Mouse (Mus musculus): ENCODE results near the gene Sparc.

DNA sequence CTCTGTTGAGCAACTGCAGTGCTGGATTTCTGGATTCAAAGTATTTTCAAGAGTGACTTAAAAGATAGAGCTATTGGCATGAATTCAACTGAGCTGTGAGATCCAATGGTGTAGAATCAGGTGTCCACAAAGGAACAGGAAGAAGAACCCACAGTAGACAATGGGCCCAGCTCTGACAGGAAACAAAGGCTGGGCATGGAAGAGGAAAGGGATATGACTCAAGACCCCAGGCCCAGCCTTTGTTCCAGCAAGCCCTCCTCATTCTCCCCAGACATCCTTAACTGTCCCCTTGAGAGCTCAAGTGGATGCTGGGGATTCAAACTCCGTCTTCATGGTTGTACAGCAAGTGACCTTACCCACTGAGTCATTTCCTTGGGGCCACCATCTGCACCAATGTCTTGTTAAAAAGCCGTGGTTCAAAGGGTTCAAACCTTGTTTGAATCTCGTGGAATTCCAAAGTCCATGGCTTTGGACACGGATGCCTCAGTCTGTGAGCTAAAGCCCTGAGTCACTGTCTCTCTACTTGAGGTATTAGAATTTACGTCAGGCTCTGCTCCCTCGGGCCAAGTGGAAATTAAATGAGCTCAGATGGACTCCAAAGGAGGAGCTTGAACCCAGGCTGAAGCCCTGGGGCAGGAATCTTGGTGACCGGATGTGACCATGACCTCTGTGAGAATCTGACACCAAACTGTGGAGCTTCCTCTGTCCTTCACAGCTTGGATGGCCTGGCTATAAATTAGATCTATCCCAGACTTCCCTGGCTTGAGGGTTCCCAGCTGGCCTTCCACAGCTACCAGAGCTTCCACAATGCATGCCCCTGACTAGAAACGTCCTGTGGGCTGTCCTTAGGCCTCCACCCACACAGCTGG, 17.1 kb downstream of the Sparc start:
- TF ChIP-seq POLR2A (IDR thresholded peaks at IDR 0.05; ENCODE audit: borderline replicate concordance, control insufficient read depth, low read depth, low read length) (no peak), CTCF (IDR thresholded peaks at IDR 0.05; ENCODE audit: control insufficient read depth, insufficient read depth, low read length) (no peak)
